Mouse (Mus musculus): ENCODE measurements around the gene Sec22a.

DNA sequence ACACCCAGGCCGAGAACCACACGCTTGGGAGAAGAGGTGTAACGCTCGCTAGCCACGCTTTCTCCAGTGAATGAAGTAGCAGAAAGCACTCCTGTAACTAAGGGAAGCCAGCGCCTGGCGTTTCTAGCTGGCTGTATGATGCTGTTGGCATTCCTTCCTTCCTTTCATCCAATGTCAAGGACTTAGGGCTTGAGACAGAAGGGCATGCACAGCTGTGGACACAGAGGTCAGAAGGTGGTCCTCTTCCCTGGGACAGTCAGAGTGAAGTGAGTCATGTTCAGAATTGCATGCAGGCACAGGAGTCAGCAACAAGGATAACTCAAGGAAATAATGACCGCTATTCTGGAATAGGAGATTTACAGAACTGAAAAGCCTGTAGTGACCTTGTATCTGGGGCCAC, 29.1 kb upstream of the Sec22a start:
- TF ChIP-seq CTCF (IDR thresholded peaks at IDR 0.05; ENCODE audit: control insufficient read depth, insufficient read depth, low read length) (no peak), POLR2A (IDR thresholded peaks at IDR 0.05; ENCODE audit: borderline replicate concordance, control insufficient read depth, low read depth, low read length) (no peak)

All from bone marrow, adult 2 months (tissue).